Mouse (Mus musculus) hindbrain, embryonic 12.5 days (tissue): ENCODE data around the gene Flrt2. TPM values are rescaled to one million over a fixed set of nuclear protein-coding genes. Genes with fewer than 3 reads are reported as not detected.

Experiments
- ATAC-seq: fragments of 200-750 bp; cut with Nextera tagmentation; 2 replicates; pipeline ENCODE4 v1.8.0; 2017; ENCODE audit warnings: moderate TSS enrichment; ENCODE audit not compliant: low FRiP score
- H3K27ac ChIP-seq: fragments of 300-500 bp; sonication (generic); 2 replicates; pipeline ENCODE4 v1.5.1; 2016; ENCODE audit warnings: mild to moderate bottlenecking
- H3K27me3 ChIP-seq: fragments of 300-500 bp; sonication (generic); 2 replicates; pipeline ENCODE4 v1.6.1; 2016; ENCODE audit warnings: mild to moderate bottlenecking
- H3K36me3 ChIP-seq: fragments of 300-500 bp; sonication (generic); 2 replicates; pipeline ENCODE4 v1.6.1; 2016; ENCODE audit warnings: mild to moderate bottlenecking
- H3K4me1 ChIP-seq: fragments of 300-500 bp; sonication (generic); 2 replicates; pipeline ENCODE4 v1.6.1; 2016
- H3K4me2 ChIP-seq: fragments of 300-500 bp; sonication (generic); replicated peaks from 2 replicates; pipeline ENCODE4 v1.6.1; 2016; ENCODE audit warnings: mild to moderate bottlenecking
- H3K4me3 ChIP-seq: fragments of 300-500 bp; sonication (generic); 2 replicates; pipeline ENCODE4 v1.5.1; 2016; ENCODE audit warnings: mild to moderate bottlenecking
- H3K9ac ChIP-seq: fragments of 300-500 bp; sonication (generic); 2 replicates; pipeline ENCODE4 v1.6.1; 2016; ENCODE audit warnings: mild to moderate bottlenecking, moderate library complexity
- H3K9me3 ChIP-seq: fragments of 300-500 bp; sonication (generic); replicated peaks from 2 replicates; pipeline ENCODE4 v1.6.1; 2016; ENCODE audit warnings: mild to moderate bottlenecking
- WGBS: fragments of 180-500 bp; shearing (Covaris S2); methylation state at CpG from one replicate; pipeline ENCODE4 v1.1.7; 2016; 5-methylcytosine and 5-hydroxymethylcytosine counted together
- polyA plus RNA-seq: library from polyadenylated mRNA; unstranded; fragments of >200 nt; fragmentation: Nextera tagmentation; extraction: Ambion mirVana; gene quantifications from 2 replicates; pipeline ENCODE4 v1.2.1, GENCODE M21; 2016

The Flrt2 gene
- polyA plus RNA-seq, 1 experiment from 2014 or later, result 50.9 TPM

DNA sequence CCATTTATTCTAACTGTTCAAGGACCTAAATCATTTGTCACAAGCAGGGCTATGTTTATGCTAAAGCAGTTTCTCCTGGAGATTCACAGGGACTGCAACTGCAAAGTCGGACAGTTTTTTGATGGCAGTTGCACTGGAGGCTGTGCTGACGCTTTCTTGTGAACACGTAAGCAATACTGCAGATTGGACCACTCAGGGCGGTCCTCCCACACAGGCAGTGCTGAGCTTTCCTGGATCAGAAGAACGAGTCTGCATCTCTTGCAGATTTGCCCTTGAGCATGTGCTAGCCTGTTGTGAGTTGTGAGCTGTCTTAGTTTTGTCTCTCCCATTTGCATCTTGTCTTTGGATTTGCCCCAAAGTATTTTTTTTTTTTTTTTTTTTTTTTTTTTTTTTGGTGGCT is 47.7 kb downstream of the Flrt2 start:
- 80% methylated on average over 5 of the region's 5 CpGs for WGBS
- no peak for ATAC-seq
- Histone ChIP-seq H3K4me1 (peaks cover 10% of the 10 kb centered on the region), H3K4me3 (no peak overlapping the region), H3K27ac (no peak overlapping the region), H3K27me3 (no peaks in the 10 kb centered on the region), H3K36me3 (no peaks in the 10 kb centered on the region), H3K9ac (no peak overlapping the region), H3K4me2 (no peak overlapping the region), H3K9me3 (no peaks in the 10 kb centered on the region)

DNA sequence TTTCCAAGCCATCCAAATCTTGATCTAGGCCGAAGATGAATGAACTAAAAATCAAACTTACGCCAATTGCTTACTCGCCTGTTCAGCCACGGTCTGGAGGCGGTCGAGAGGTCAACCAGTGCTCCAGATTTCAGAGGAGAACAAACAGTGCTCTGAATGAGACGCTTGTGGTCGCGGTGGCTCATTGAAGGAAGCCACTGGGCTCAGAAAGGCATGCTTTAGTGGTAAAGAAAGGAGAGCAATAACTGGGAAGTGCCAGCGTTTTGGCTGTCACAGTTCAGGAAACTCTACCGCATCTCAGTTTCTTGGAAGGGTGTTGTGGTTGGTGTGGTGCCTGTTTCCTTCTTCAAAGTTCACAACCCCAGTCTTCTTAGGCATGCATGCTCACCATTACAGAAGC is 49.3 kb downstream of the Flrt2 start:
- Histone ChIP-seq H3K9me3 (no peaks in the 10 kb centered on the region), H3K27ac (no peak overlapping the region), H3K4me2 (no peak overlapping the region), H3K36me3 (no peaks in the 10 kb centered on the region), H3K4me1 (peaks cover 10% of the 10 kb centered on the region), H3K9ac (no peak overlapping the region), H3K4me3 (no peak overlapping the region), H3K27me3 (no peaks in the 10 kb centered on the region)
- ATAC-seq, result no peak
- 66% methylated on average over 11 of the region's 11 CpGs for WGBS

DNA sequence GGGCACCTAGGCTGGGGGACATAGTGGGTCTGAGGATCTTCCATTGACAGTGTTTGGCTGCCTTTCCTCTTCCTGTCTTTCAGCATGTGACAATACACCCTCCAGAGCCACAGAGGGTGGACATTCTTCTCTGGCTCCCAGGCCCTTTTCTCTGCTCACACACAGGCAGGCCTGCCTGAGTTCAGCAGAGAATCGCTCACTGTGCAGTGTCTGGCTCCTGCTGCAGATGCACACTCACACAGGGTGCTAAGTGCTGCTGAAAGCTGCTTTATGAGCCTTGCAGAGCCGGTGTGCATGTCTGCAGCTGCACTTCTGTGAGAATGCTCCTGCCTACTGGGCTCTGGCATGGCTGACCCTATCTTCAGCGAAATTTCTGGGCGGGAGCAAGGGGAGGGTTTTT is 52.3 kb downstream of the Flrt2 start:
- H3K9me3 ChIP-seq, result no peaks in the 10 kb centered on the region
- 0 out of 2 replicates have a peak, but pooled peaks cover 2% of the 10 kb centered on the region for H3K4me1 ChIP-seq
- H3K4me3 ChIP-seq, result no peak overlapping the region
- no peaks in the 10 kb centered on the region for H3K36me3 ChIP-seq
- 60% methylated on average over 4 of the region's 4 CpGs for WGBS
- H3K27ac ChIP-seq, result no peak overlapping the region
- ATAC-seq, result no peak; the same call in 1 of the 2 replicates
- H3K9ac ChIP-seq, result no peak overlapping the region
- no peak overlapping the region for H3K4me2 ChIP-seq
- H3K27me3 ChIP-seq, result no peaks in the 10 kb centered on the region

DNA sequence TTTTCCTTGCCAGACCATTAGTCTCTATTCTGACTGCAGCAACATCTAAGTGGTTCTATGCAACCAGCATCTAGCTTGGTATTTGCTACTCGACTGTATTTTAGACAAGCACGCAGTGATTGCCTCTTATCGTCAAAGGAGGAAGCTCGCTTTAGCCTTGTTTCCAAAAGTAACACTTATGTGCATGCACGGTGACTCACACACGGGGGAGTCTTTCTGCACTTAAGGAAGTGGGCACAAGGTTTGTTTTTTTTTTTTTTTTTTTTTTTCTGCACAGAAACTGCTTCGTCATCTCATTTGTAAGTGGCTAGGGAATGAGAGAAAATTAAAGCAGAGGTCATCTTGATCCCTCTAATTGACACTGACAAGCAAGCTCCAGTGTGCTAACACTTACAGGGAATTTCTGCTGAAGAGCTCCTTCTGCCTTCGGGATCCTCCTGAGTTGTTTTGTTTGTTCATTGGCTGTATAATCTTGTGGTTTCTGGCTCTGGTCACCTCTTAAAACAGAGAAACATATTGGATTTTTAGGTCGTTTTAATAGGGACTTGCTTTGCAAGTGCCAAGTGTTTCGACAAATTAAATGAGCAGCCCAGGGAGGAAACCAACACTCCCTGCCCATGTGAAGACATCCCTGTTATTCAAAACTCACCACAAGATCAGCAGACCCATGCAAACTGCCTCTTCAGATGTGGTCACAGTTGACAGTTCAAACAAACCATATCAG is 55.0 kb downstream of the Flrt2 start:
- Histone ChIP-seq H3K9ac (no peak overlapping the region), H3K9me3 (no peaks in the 10 kb centered on the region), H3K27ac (no peak overlapping the region), H3K36me3 (no peaks in the 10 kb centered on the region), H3K4me3 (no peak overlapping the region), H3K4me1 (no peaks in the 10 kb centered on the region), H3K27me3 (no peaks in the 10 kb centered on the region), H3K4me2 (no peak overlapping the region)
- no peak for ATAC-seq
- WGBS, result 76% methylated on average over 10 of the region's 10 CpGs

DNA sequence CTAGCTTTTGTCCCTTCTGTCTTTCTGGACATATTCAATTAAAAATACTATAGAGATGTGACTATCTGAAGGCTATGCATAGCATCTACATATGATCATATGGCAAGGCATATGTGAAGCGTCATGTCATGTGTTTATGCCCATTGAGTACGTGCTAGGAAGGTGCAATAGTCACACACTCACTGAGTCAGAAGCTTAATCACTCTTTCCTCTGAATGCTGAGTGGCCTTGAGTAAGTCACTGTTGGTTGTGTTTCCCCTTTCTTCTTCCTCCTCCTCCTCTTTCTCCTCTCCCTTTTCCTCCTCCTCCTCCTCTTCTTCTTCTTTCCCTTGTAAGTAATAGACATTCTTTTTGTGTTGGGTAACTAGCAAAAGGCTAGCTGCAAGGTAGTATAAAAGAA is 56.7 kb downstream of the Flrt2 start:
- no peak for ATAC-seq
- Histone ChIP-seq H3K4me1 (no peaks in the 10 kb centered on the region), H3K9ac (no peak overlapping the region), H3K27ac (no peak overlapping the region), H3K4me2 (no peak overlapping the region), H3K4me3 (no peak overlapping the region), H3K36me3 (no peaks in the 10 kb centered on the region), H3K27me3 (no peaks in the 10 kb centered on the region), H3K9me3 (no peaks in the 10 kb centered on the region)
- WGBS, result 88% methylated on average over 2 of the region's 2 CpGs

DNA sequence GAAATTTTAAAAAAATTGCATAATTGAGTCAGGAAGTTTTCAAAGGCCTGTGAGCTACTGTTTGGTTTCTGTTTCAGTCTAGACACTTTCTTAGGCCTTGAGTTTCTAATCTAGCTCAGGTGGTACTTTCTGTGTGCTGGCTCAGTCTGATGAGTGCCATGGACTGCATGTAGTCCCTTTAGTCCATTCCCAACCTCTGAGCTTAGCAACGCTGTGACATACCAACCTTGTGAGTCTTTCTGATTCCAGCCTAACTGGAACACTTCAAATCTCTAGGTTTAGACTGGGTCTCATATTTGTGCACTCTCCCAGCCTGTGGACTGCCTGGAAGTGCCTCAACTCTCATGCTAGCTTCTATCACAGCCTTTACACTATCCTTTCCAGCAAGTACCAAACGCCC is 57.2 kb downstream of the Flrt2 start:
- Histone ChIP-seq H3K27me3 (no peaks in the 10 kb centered on the region), H3K4me3 (no peak overlapping the region), H3K27ac (no peak overlapping the region), H3K4me1 (no peaks in the 10 kb centered on the region), H3K9ac (no peak overlapping the region), H3K9me3 (no peaks in the 10 kb centered on the region), H3K36me3 (no peaks in the 10 kb centered on the region), H3K4me2 (no peak overlapping the region)
- 90% methylated on average over 2 of the region's 2 CpGs for WGBS
- no peak for ATAC-seq

DNA sequence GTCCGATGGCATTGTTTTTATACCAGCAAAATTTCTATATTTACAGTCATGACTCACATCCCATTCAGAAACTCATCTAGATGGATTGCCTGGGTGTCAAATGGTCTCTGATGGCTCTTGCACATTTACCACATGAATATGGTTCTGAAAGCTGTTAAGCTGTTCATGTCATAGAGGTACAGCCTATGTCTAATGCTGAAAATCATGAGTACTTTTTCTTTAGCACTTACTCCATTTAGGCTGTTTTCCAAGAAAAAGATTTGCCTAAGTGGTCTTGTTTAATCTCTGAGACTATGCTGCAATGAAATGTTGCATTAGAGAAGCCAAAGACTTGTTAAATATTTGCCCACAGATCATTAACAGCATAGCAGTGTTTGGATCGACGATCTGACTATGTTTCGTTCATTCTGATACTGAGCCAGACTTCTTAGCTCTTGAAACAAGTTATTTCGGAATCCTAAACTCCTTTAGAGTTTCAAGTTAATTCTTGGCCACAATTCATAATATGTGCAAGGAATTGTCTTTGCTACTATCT is 67.3 kb downstream of the Flrt2 start:
- Histone ChIP-seq H3K9ac (no peak overlapping the region), H3K36me3 (no peaks in the 10 kb centered on the region), H3K9me3 (no peaks in the 10 kb centered on the region), H3K27ac (no peak overlapping the region), H3K27me3 (no peaks in the 10 kb centered on the region), H3K4me3 (no peak overlapping the region), H3K4me2 (no peak overlapping the region), H3K4me1 (no peaks in the 10 kb centered on the region)
- WGBS, result 94% methylated on average over 5 of the region's 5 CpGs
- ATAC-seq, result no peak

DNA sequence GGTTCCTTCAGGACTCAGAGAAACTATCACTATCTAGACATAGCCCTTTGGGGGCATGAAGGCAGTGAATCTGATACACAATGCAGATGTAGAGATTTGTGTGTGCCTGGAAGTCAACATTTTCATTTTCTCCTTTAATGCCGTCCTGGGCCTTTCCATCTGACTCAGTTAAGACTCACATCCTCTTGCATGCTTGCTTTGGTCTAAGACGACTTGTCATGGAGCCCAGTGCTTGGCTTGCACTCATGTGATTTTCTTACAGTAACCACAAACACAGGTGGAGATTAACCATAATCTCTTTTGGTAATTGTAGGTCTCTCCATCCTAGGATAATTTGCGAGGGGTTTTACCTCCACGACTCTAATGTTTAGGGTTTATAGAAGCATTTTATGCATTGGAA is 73.2 kb downstream of the Flrt2 start:
- 91% methylated on average over 4 of the region's 4 CpGs for WGBS
- Histone ChIP-seq H3K27me3 (no peaks in the 10 kb centered on the region), H3K36me3 (no peaks in the 10 kb centered on the region), H3K9me3 (no peaks in the 10 kb centered on the region), H3K27ac (no peak overlapping the region), H3K4me3 (no peak overlapping the region), H3K4me1 (no peaks in the 10 kb centered on the region), H3K9ac (no peak overlapping the region), H3K4me2 (no peak overlapping the region)
- ATAC-seq, result no peak

DNA sequence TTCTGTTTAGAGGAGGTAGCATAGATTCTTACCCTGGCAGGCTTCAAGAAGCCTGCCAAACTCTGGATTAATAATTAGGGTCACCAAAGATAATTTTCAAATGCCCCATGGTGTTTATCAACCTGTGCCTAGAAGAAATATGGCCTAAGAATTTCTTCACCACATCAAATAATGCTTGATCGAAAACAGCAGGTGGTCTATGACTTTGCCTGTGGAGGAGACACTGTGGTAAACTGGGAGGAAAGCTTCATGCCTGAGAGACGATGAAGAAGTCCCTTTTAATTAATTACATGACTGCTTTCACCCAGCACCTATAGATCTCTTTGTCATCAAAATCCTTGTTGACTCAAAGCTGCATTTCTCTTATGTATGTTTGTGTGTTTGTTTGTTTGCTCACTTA is 77.0 kb downstream of the Flrt2 start:
- 90% methylated on average over 2 of the region's 2 CpGs for WGBS
- no peaks in the 10 kb centered on the region for H3K27me3 ChIP-seq

DNA sequence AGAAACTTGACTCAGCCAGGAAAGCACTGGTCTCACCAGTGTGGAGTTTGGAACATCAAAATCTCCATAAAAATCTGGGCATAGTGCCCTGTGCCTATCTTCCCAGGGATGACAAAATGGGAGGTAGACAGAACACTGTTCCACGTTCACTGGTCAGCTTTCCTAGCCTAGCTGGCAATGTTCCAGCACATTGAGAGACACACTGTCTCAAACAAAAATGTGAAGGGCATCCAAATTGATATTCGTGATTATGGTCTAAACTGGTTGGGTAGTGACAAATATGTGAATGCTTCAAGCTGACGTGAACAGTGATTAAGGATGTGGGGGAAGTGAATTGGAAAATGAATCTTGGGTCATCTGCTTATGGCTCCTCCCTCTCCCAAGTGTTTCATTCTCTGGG is 78.2 kb downstream of the Flrt2 start:
- no peaks in the 10 kb centered on the region for H3K36me3 ChIP-seq
- no peaks in the 10 kb centered on the region for H3K9me3 ChIP-seq
- H3K4me2 ChIP-seq, result no peak overlapping the region
- no peaks in the 10 kb centered on the region for H3K27me3 ChIP-seq
- no peak for ATAC-seq
- no peaks in the 10 kb centered on the region for H3K4me1 ChIP-seq
- 78% methylated on average over 3 of the region's 3 CpGs for WGBS
- H3K4me3 ChIP-seq, result no peak overlapping the region
- H3K27ac ChIP-seq, result no peak overlapping the region
- H3K9ac ChIP-seq, result no peak overlapping the region

More for the DNA sequence above, 77.0 kb downstream of the Flrt2 start:
- no peak overlapping the region for H3K27ac ChIP-seq
- H3K9me3 ChIP-seq, result no peaks in the 10 kb centered on the region
- no peak overlapping the region for H3K4me2 ChIP-seq
- H3K9ac ChIP-seq, result no peak overlapping the region
- no peaks in the 10 kb centered on the region for H3K4me1 ChIP-seq
- H3K36me3 ChIP-seq, result no peaks in the 10 kb centered on the region
- ATAC-seq, result no peak
- H3K4me3 ChIP-seq, result no peak overlapping the region

DNA sequence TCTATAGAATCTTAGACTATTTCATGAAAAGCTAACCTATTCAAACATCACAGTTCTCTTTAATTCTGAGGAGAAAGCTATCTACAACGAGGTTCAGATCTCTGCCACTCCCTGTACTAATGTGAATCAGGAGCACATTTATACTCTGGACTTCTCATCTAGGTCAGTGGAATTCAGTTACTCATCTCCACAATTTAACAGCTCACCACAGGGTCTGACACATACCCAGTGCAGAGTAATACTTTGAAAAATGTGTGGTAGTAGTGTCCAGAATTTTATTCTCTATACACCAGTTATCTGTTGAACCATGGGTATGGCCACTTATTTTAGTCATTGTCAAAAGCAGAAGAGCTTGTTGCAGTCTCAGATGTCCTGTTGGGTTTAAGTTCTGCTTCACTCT is 98.1 kb downstream of the Flrt2 start:
- no peak overlapping the region for H3K4me3 ChIP-seq
- no peak overlapping the region for H3K9ac ChIP-seq
- ATAC-seq, result no peak
- H3K4me1 ChIP-seq, result no peaks in the 10 kb centered on the region
- H3K27ac ChIP-seq, result no peak overlapping the region
- no peaks in the 10 kb centered on the region for H3K36me3 ChIP-seq
- no peaks in the 10 kb centered on the region for H3K27me3 ChIP-seq
- no peaks in the 10 kb centered on the region for H3K9me3 ChIP-seq
- WGBS, result 68% methylated on average over 1 of the region's 1 CpGs
- H3K4me2 ChIP-seq, result no peak overlapping the region

DNA sequence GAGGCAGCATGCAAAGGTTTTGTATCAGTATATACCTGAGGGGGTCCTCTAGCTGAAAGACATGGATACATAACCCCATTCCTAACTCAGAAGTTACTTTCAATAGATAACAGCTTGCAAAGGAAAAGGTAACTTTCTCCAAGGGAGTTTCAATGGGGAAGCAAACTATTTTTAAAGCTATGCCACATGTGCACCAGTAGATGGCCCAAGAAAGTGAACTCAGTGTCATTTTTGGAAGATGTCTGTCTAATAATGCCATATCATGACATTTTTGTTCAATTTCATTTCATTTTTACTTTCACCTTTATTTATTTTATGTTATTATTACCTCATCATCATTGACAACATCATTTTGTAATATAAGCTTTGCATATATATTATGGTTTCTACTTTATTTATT is 124.6 kb downstream of the Flrt2 start:
- Histone ChIP-seq H3K4me2 (no peak overlapping the region), H3K9ac (no peak overlapping the region), H3K4me1 (no peaks in the 10 kb centered on the region), H3K36me3 (no peaks in the 10 kb centered on the region), H3K9me3 (no peaks in the 10 kb centered on the region), H3K27me3 (no peaks in the 10 kb centered on the region), H3K27ac (no peak overlapping the region), H3K4me3 (no peak overlapping the region)
- no peak for ATAC-seq
